Mouse (Mus musculus) neutrophil, adult 5-6 weeks (primary cell): ENCODE measurements around the gene Arhgef39. TPM values are rescaled to one million over a fixed set of nuclear protein-coding genes. Genes with fewer than 3 reads are reported as not detected.

ENCODE experiments used
- ATAC-seq: fragments of 151-379, 151-347 bp; 2 replicates; pipeline ENCODE4 v1.8.0; 2017; ENCODE audit warnings: mild to moderate bottlenecking, moderate TSS enrichment; ENCODE audit not compliant: insufficient number of reproducible peaks, poor library complexity, low FRiP score, severe bottlenecking; ENCODE audit errors: extremely low read depth
- total RNA-seq: library from RNA; stranded (forward); fragments of 200-1000 nt; gene quantifications from 2 replicates; pipeline ENCODE4 v1.2.3, GENCODE M21; 2017

Gene Arhgef39
- 1.5 and 2.6 TPM in 2 replicates for total RNA-seq

- peak; percentile 37; the same call in 1 of the 2 replicates for ATAC-seq
Measured at GRCm38 (mm10) chr4:43499407-43500333, at the start of gene Arhgef39. Arhgef39 (minus strand) TSS chr4:43499695.

GRCm38 (mm10) chr4:43549055-43549454 lies 49.6 kb upstream of the Arhgef39 start:
- no peak for ATAC-seq

- ATAC-seq: peak; percentile 34; the same call in 1 of the 2 replicates
Measured at GRCm38 (mm10) chr4:43547160-43547559, 47.7 kb upstream of the Arhgef39 start.

DNA sequence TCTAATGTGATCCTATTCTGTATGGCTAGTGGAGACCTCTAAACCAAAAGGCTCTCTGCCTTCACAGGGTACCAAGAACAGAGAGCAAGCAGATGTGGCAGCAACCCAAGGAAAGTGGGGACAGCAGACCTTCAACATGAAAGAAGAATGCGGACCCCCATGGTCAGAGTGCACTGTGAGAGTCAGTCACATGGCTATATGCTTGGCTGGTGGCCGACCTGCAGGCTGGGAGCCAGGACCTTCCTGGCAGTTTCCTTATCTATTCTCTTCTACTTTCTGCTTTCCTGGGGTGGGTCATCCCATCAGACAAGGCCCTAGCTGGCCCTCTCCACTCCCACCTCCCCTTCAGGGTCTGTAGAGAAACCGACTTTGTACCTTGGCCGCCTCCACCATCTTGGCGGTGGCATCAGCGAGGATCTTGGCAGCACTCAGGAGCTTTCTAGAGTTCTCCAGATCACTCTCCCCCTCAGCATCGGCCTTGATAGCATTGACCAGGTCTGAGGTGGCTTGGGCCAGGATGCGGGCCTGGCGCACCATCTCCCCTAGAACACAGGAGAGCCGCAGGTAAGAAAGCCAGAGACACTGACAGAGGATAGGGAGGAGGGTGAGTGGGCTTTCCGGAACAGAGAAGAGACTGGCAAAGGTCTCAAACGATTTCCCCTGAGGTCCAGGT lies 47.0 kb upstream of the Arhgef39 start:
- ATAC-seq: no peak

GRCm38 (mm10) chr4:43542044-43542443 lies 42.5 kb upstream of the Arhgef39 start:
- no peak for ATAC-seq

GRCm38 (mm10) chr4:43536031-43536430 lies 36.5 kb upstream of the Arhgef39 start:
- no peak for ATAC-seq

- no peak for ATAC-seq
Measured at GRCm38 (mm10) chr4:43535628-43536027, 36.1 kb upstream of the Arhgef39 start.

DNA sequence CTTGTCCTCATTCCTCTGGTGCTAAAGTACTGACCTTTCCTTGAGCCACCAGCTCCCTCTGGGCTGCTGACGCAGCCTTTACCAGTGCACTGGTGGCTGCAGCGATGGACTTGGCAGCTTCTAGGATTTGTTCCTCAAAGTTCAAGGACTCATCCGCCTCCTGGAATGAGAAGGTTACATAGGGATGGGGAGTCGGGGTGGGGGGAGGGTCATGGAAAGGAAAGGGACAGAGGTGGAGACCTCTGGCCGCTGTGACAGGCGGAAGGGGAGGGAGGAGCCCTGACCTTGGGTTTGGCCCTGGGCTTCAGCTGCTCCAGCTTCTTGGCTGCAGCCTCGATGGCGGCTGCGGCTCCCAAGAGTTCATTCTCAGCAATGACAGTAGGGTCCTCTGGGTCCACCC lies 33.8 kb upstream of the Arhgef39 start:
- no peak for ATAC-seq

- ATAC-seq: peak; percentile 57; the same call in 1 of the 2 replicates
Measured at GRCm38 (mm10) chr4:43530581-43530980, 31.1 kb upstream of the Arhgef39 start.

GRCm38 (mm10) chr4:43530081-43530501 lies 30.6 kb upstream of the Arhgef39 start:
- no peak for ATAC-seq

- no peak for ATAC-seq
Measured at GRCm38 (mm10) chr4:43528487-43528886, 29.0 kb upstream of the Arhgef39 start.

- no peak for ATAC-seq
Measured at GRCm38 (mm10) chr4:43527880-43528279, 28.4 kb upstream of the Arhgef39 start.

DNA sequence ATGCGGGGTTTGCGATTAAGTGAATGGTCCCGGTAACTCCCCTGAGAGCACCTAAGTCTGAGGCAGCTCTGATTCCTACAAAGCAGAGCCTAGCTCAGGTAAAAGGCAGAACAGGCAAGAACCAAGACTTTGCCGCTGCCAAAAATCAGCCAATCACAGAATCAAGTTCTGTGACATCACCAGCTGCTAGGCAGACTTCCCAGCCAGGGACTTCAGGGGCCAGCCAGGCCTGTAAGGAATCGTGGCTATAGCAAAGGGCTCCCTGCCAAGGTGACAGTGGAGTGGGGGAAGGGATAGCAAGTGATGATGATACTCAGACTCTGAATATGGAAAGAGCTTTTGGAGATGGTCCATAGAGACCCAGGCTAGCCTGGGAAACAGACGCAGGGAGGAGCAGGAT lies 20.5 kb upstream of the Arhgef39 start:
- ATAC-seq: peak; percentile 66

GRCm38 (mm10) chr4:43519551-43519950 lies 20.1 kb upstream of the Arhgef39 start:
- no peak for ATAC-seq

GRCm38 (mm10) chr4:43515764-43516708 lies 16.5 kb upstream of the Arhgef39 start:
- no peak for ATAC-seq

DNA sequence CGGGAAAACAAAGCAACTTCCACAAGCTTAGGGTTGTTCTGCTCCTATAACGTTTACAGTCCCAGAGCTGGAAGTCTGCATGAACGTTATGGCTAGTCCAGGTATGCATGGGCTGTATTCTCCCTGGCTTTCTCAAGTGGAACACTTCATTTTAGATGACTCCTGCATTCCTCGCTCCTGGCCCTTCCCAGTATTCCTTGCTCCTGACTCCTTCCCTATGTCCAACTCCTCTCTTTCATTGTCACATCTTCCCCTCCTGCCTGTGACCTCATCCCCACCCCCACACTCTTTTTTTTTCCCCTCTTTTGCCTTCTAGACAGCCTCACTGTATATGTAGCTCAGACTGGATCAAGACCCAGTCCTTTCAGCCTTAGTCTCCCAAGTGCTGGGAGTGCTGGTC lies 14.3 kb upstream of the Arhgef39 start:
- ATAC-seq: no peak

DNA sequence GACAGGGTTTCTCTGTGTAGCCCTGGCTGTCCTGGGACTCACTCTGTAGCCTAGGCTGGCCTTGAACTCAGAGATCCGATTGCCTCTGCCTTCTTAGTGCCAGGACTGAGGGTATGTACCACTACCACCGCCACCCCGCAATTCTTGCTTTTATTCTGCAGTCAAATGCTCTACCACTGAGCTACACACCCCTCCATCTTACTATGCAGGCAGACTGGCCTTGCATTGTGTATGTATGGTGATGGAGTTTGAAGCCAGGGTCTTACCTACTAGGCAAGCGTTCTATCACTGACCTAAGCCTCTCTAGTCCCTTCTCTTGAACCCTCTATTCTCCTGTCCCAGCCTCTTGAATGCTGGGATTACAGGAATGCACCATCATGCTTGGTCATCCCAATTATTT lies 13.8 kb upstream of the Arhgef39 start:
- no peak for ATAC-seq

- no peak for ATAC-seq
Measured at GRCm38 (mm10) chr4:43512653-43513052, 13.2 kb upstream of the Arhgef39 start.
